Mouse (Mus musculus): ENCODE measurements around the gene Qpctl.

DNA sequence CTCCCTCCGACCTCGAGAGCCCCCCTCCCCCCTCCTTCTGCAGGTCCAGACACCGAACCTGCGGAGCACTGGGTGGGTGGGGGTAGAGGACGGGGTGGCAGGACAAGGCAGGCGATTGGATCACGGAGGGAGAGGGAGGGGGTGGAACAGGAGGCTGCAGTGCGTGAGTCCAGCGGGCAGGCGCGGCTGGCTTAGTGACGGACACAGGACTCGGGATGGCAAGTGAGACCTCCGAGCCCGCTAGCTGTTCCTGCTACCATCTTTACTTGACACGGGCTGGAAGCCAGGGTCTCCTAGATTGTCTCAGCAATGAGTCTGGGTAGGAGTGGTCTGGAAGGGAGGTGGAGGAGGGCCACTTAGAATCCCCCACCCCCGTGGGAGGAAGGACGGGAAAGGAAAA, 28.9 kb upstream of the Qpctl start:
- TF ChIP-seq CTCF (IDR thresholded peaks at IDR 0.05; ENCODE audit: extremely low read depth, insufficient read depth, low read length) (no peak), POLR2A (IDR thresholded peaks at IDR 0.05; ENCODE audit: extremely low read depth, insufficient read depth, low read length) (no peak)
